Mouse (Mus musculus) midbrain, embryonic 16.5 days (tissue): ENCODE data around the gene Lamp1. TPM values are rescaled to one million over a fixed set of nuclear protein-coding genes. Genes with fewer than 3 reads are reported as not detected.
"Not testable (repeated sequence)": the region's sequence is repeated elsewhere in the genome, so short reads cannot be mapped to it uniquely, and the experiment has no call there.

Experiments
- ATAC-seq: fragments of 200-750 bp; cut with Nextera tagmentation; 2 replicates; pipeline ENCODE4 v1.8.0; 2017; ENCODE audit warnings: moderate TSS enrichment
- H3K27ac ChIP-seq: fragments of 300-500 bp; sonication (generic); 2 replicates; pipeline ENCODE4 v1.5.1; 2014; ENCODE audit warnings: mild to moderate bottlenecking, low read length, mixed read lengths
- H3K27me3 ChIP-seq: fragments of 300-500 bp; sonication (generic); 2 replicates; pipeline ENCODE4 v1.6.1; 2014; ENCODE audit warnings: low read depth, low read length, mixed read lengths; ENCODE audit not compliant: control insufficient read depth, insufficient read depth
- H3K36me3 ChIP-seq: fragments of 300-500 bp; sonication (generic); 2 replicates; pipeline ENCODE4 v1.6.1; 2014; ENCODE audit warnings: mild to moderate bottlenecking, low read length, moderate library complexity, mixed read lengths; ENCODE audit not compliant: control insufficient read depth, insufficient read depth
- H3K4me1 ChIP-seq: fragments of 300-500 bp; sonication (generic); 2 replicates; pipeline ENCODE4 v1.6.1; 2014; ENCODE audit warnings: mild to moderate bottlenecking, low read length, mixed read lengths; ENCODE audit not compliant: control insufficient read depth, insufficient read depth
- H3K4me2 ChIP-seq: fragments of 300-500 bp; sonication (generic); 2 replicates; pipeline ENCODE4 v1.6.1; 2014; ENCODE audit warnings: mild to moderate bottlenecking, low read length, mixed read lengths
- H3K4me3 ChIP-seq: fragments of 300-500 bp; sonication (generic); 2 replicates; pipeline ENCODE4 v1.5.1; 2014; ENCODE audit warnings: low read depth, mild to moderate bottlenecking, low read length, moderate library complexity, mixed read lengths
- H3K9ac ChIP-seq: fragments of 300-500 bp; sonication (generic); 2 replicates; pipeline ENCODE4 v1.6.1; 2014; ENCODE audit warnings: low read depth, low read length, mixed read lengths
- H3K9me3 ChIP-seq: fragments of 300-500 bp; sonication (generic); replicated peaks from 2 replicates; pipeline ENCODE4 v1.6.1; 2014; ENCODE audit warnings: mild to moderate bottlenecking, low read length, mixed read lengths; ENCODE audit not compliant: control insufficient read depth, poor library complexity, severe bottlenecking
- WGBS: fragments of 180-500 bp; shearing (Covaris S2); extraction: QIAGEN DNeasy Blood & Tissue Kit; methylation state at CpG from one replicate; pipeline ENCODE4 v1.1.7; 2014; 5-methylcytosine and 5-hydroxymethylcytosine counted together
- polyA plus RNA-seq: library from polyadenylated mRNA; unstranded; fragments of >200 nt; fragmentation: Nextera tagmentation; extraction: Ambion mirVana; gene quantifications from 2 replicates; pipeline ENCODE4 v1.2.1, GENCODE M21; 2015

The Lamp1 gene
- polyA plus RNA-seq, 1 experiment from 2014 or later, result 294 TPM

GRCm38 (mm10) chr8:13124897-13125296 is 34.1 kb upstream of the Lamp1 start:
- H3K27ac ChIP-seq, result no peak overlapping the region
- peaks cover 37% of the 10 kb centered on the region for H3K36me3 ChIP-seq
- H3K4me2 ChIP-seq, result no peak overlapping the region
- H3K4me1 ChIP-seq, result no peaks in the 10 kb centered on the region
- no peaks in the 10 kb centered on the region for H3K9me3 ChIP-seq
- H3K27me3 ChIP-seq, result no peaks in the 10 kb centered on the region
- 96% methylated on average over 8 of the region's 8 CpGs for WGBS
- no peak overlapping the region for H3K9ac ChIP-seq
- no peak for ATAC-seq
- H3K4me3 ChIP-seq, result no peak overlapping the region

- not testable (repeated sequence) for H3K9me3 ChIP-seq, H3K27ac ChIP-seq, H3K4me3 ChIP-seq, H3K4me1 ChIP-seq, ATAC-seq, H3K9ac ChIP-seq, H3K4me2 ChIP-seq, H3K27me3 ChIP-seq
- peaks cover 50% of the 10 kb centered on the region for H3K36me3 ChIP-seq
- WGBS, result 72% methylated on average over 9 of the region's 9 CpGs
These were observed 26.7 kb upstream of the Lamp1 start for GRCm38 (mm10) chr8:13132220-13132619.

GRCm38 (mm10) chr8:13139641-13140182 is 19.2 kb upstream of the Lamp1 start:
- Histone ChIP-seq H3K9me3 (no peaks in the 10 kb centered on the region), H3K27ac (no peak overlapping the region), H3K4me3 (no peak overlapping the region), H3K27me3 (no peaks in the 10 kb centered on the region), H3K4me1 (no peaks in the 10 kb centered on the region), H3K4me2 (no peak overlapping the region), H3K36me3 (peaks cover 59% of the 10 kb centered on the region), H3K9ac (no peak overlapping the region)
- ATAC-seq, result no peak
- WGBS, result 94% methylated on average over 6 of the region's 6 CpGs

- no peak overlapping the region for H3K4me3 ChIP-seq
- no peaks in the 10 kb centered on the region for H3K4me1 ChIP-seq
- no peaks in the 10 kb centered on the region for H3K27me3 ChIP-seq
- no peak overlapping the region for H3K27ac ChIP-seq
- H3K4me2 ChIP-seq, result no peak overlapping the region
- peaks cover 65% of the 10 kb centered on the region for H3K36me3 ChIP-seq
- H3K9ac ChIP-seq, result no peak overlapping the region
- H3K9me3 ChIP-seq, result no peaks in the 10 kb centered on the region
- ATAC-seq, result no peak
- 95% methylated on average over 5 of the region's 5 CpGs for WGBS
These were observed 17.3 kb upstream of the Lamp1 start for GRCm38 (mm10) chr8:13141681-13142080.

- H3K4me3 ChIP-seq, result no peak overlapping the region
- H3K27me3 ChIP-seq, result no peaks in the 10 kb centered on the region
- no peak overlapping the region for H3K4me2 ChIP-seq
- WGBS, result 97% methylated on average over 2 of the region's 2 CpGs
- H3K9me3 ChIP-seq, result no peaks in the 10 kb centered on the region
- H3K4me1 ChIP-seq, result no peaks in the 10 kb centered on the region
- peaks cover 39% of the 10 kb centered on the region for H3K36me3 ChIP-seq
- ATAC-seq, result no peak
- no peak overlapping the region for H3K27ac ChIP-seq
- no peak overlapping the region for H3K9ac ChIP-seq
These were observed 10.5 kb upstream of the Lamp1 start for GRCm38 (mm10) chr8:13148476-13148875.

- Histone ChIP-seq H3K4me3 (no peak overlapping the region), H3K9me3 (no peaks in the 10 kb centered on the region), H3K4me2 (no peak overlapping the region), H3K36me3 (peaks cover 35% of the 10 kb centered on the region), H3K9ac (no peak overlapping the region), H3K4me1 (no peaks in the 10 kb centered on the region), H3K27ac (no peak overlapping the region), H3K27me3 (no peaks in the 10 kb centered on the region)
- no peak for ATAC-seq
- 93% methylated on average over 2 of the region's 2 CpGs for WGBS
These were observed 9.7 kb upstream of the Lamp1 start for GRCm38 (mm10) chr8:13149287-13149686.

- Histone ChIP-seq H3K4me2 (no peak overlapping the region), H3K36me3 (peaks cover 30% of the 10 kb centered on the region), H3K27me3 (no peaks in the 10 kb centered on the region), H3K27ac (no peak overlapping the region), H3K9ac (no peak overlapping the region), H3K4me3 (no peak overlapping the region), H3K9me3 (no peaks in the 10 kb centered on the region), H3K4me1 (no peaks in the 10 kb centered on the region)
- ATAC-seq, result no peak
- 65% methylated on average over 5 of the region's 5 CpGs for WGBS
These were observed 9.1 kb upstream of the Lamp1 start for GRCm38 (mm10) chr8:13149866-13150265.

- ATAC-seq, result no peak
- Histone ChIP-seq H3K9ac (no peak overlapping the region), H3K27me3 (no peaks in the 10 kb centered on the region), H3K9me3 (no peaks in the 10 kb centered on the region), H3K4me3 (no peak overlapping the region), H3K27ac (no peak overlapping the region), H3K4me1 (no peaks in the 10 kb centered on the region), H3K4me2 (no peak overlapping the region), H3K36me3 (peaks cover 22% of the 10 kb centered on the region)
- WGBS, result 72% methylated on average over 2 of the region's 2 CpGs
These were observed 8.0 kb upstream of the Lamp1 start for GRCm38 (mm10) chr8:13150929-13151328.

GRCm38 (mm10) chr8:13154099-13154498 is 4.9 kb upstream of the Lamp1 start:
- no peak for ATAC-seq

More at GRCm38 (mm10) chr8:13154099-13154498, 4.9 kb upstream of the Lamp1 start:
- Histone ChIP-seq H3K9ac (no peak overlapping the region), H3K27me3 (no peaks in the 10 kb centered on the region), H3K4me1 (peaks cover 3% of the 10 kb centered on the region; the same call in 1 of the 2 replicates), H3K36me3 (peaks cover 6% of the 10 kb centered on the region), H3K9me3 (no peaks in the 10 kb centered on the region), H3K4me2 (no peak overlapping the region), H3K4me3 (no peak overlapping the region), H3K27ac (no peak overlapping the region)
- 83% methylated on average over 9 of the region's 9 CpGs for WGBS
